Mouse (Mus musculus): Measurements from ENCODE around the gene Tulp1. TPM values are rescaled to one million over a fixed set of nuclear protein-coding genes. Genes with fewer than 3 reads are reported as not detected.

Tulp1 gene
- total and polyA plus RNA-seq, 2 experiments from 2014 or later: 2.0 TPM; not detected in 1

DNA sequence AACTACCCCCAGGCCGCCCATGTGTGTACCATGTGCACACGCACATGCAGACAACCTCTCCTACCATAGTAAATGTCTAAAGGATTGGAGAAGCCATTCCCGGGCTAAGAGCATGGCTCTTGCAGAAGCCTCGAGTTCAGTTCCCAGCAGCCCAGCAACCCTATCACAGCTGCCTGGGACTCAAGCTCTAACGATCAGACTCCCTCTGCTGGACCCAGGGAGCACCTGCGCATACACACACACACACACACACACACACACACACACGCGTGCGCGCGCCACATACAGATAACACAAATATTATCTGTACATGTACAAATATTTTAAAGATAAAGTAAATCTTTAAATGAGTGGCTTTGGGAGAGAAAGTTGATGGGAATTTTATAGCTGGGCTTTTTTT, 39.3 kb upstream of the Tulp1 start:
- no peaks in the 10 kb centered on the region for H3K27me3 ChIP-seq (ENCODE audit: insufficient read depth, low read length)
- peaks cover 7% of the 10 kb centered on the region; the same call in 1 of the 2 replicates for H3K36me3 ChIP-seq (ENCODE audit: insufficient read depth, low read length)
- no peak overlapping the region for H3K27ac ChIP-seq
- TF ChIP-seq CTCF (IDR thresholded peaks at IDR 0.05; ENCODE audit: low read depth): 0 out of 2 replicates have a peak, but pooled peaks have one; percentile 9
- WGBS: over 99% methylated on average over 11 of the region's 11 CpGs
- H3K4me2 ChIP-seq (ENCODE audit: low read depth, low read length): no peak overlapping the region
- H3K4me3 ChIP-seq (ENCODE audit: low read length): no peak overlapping the region
- ATAC-seq (no peak), DNase-seq (ENCODE audit: low spot score) (no peak)
- no peaks in the 10 kb centered on the region for H3K9me3 ChIP-seq (ENCODE audit: low read length)
- H3K9ac ChIP-seq (replicated peaks; ENCODE audit: low read length): no peak overlapping the region
- H3K4me1 ChIP-seq (ENCODE audit: insufficient read depth, low read length): no peaks in the 10 kb centered on the region

- ATAC-seq (no peak), DNase-seq (ENCODE audit: low spot score) (no peak)
- H3K27ac ChIP-seq: no peak overlapping the region
- 84% methylated on average over 7 of the region's 7 CpGs for WGBS
- H3K36me3 ChIP-seq (ENCODE audit: insufficient read depth, low read length): 0 out of 2 replicates have a peak, but pooled peaks cover 2% of the 10 kb centered on the region
- no peak overlapping the region for H3K4me3 ChIP-seq (ENCODE audit: low read length)
- no peaks in the 10 kb centered on the region for H3K4me1 ChIP-seq (ENCODE audit: insufficient read depth, low read length)
- no peaks in the 10 kb centered on the region for H3K27me3 ChIP-seq (ENCODE audit: insufficient read depth, low read length)
- H3K4me2 ChIP-seq (ENCODE audit: low read depth, low read length): no peak overlapping the region
- no peak overlapping the region for H3K9ac ChIP-seq (replicated peaks; ENCODE audit: low read length)
- H3K9me3 ChIP-seq (ENCODE audit: low read length): no peaks in the 10 kb centered on the region
- no peak for TF ChIP-seq CTCF (IDR thresholded peaks at IDR 0.05; ENCODE audit: low read depth)
These were observed 30.0 kb upstream of the Tulp1 start for GRCm38 (mm10) chr17:28394994-28395393.

DNA sequence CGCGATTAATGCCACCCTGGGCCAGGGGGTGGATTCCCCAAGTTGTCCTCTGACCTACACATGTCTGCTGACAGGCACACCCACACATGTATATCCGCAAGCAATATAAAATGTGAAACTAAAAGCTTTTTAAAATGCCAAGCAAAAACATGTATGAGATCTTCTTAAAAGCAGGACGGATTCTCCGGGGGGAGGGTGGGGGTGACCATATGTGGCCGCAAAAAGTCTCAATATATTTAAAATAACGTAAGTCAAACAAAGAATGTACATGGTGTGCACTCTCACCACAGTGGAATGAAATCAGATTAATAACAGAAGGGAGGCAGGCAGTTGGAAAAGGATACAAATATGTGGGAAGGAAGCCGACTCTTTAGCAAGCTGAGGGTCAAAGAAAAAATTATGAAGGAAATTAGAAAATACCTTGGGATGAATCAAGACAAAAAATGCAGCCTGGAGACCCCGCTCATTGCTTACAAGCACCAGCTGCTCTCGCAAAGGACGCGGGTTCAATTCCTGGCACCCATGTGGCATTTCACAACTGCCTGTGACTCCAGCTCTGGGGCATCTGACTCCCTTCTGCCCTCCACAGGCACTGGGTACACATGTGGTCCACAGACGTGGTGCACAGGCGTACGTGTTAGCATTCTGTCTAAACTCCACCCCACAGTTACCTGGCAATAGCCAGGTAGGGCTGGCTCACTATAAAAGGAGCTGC, 29.2 kb upstream of the Tulp1 start:
- no peaks in the 10 kb centered on the region for H3K36me3 ChIP-seq (ENCODE audit: insufficient read depth, low read length)
- ATAC-seq: no peak
- no peak overlapping the region for H3K27ac ChIP-seq
- no peaks in the 10 kb centered on the region for H3K27me3 ChIP-seq (ENCODE audit: insufficient read depth, low read length)
- no peak for TF ChIP-seq CTCF (IDR thresholded peaks at IDR 0.05; ENCODE audit: low read depth)
- H3K4me3 ChIP-seq (ENCODE audit: low read length): no peak overlapping the region
- no peak overlapping the region for H3K4me2 ChIP-seq (ENCODE audit: low read depth, low read length)
- H3K4me1 ChIP-seq (ENCODE audit: insufficient read depth, low read length): no peaks in the 10 kb centered on the region
- DNase-seq (ENCODE audit: low spot score): no peak
- H3K9ac ChIP-seq (replicated peaks; ENCODE audit: low read length): no peak overlapping the region
- WGBS: 83% methylated on average over 15 of the region's 15 CpGs
- no peaks in the 10 kb centered on the region for H3K9me3 ChIP-seq (ENCODE audit: low read length)

- no peaks in the 10 kb centered on the region for H3K36me3 ChIP-seq (ENCODE audit: insufficient read depth, low read length)
- H3K4me3 ChIP-seq (ENCODE audit: low read length): no peak overlapping the region
- H3K9me3 ChIP-seq (ENCODE audit: low read length): no peaks in the 10 kb centered on the region
- ATAC-seq (no peak), DNase-seq (ENCODE audit: low spot score) (no peak)
- no peak overlapping the region for H3K27ac ChIP-seq
- WGBS: 11% methylated on average over 21 of the region's 25 CpGs
- no peaks in the 10 kb centered on the region for H3K27me3 ChIP-seq (ENCODE audit: insufficient read depth, low read length)
- no peak overlapping the region for H3K4me2 ChIP-seq (ENCODE audit: low read depth, low read length)
- H3K4me1 ChIP-seq (ENCODE audit: insufficient read depth, low read length): no peaks in the 10 kb centered on the region
- no peak for TF ChIP-seq CTCF (IDR thresholded peaks at IDR 0.05; ENCODE audit: low read depth)
- no peak overlapping the region for H3K9ac ChIP-seq (replicated peaks; ENCODE audit: low read length)
These were observed 26.8 kb upstream of the Tulp1 start for GRCm38 (mm10) chr17:28391568-28392432.

GRCm38 (mm10) chr17:28388534-28388933, 23.5 kb upstream of the Tulp1 start:
- no peak for TF ChIP-seq CTCF (IDR thresholded peaks at IDR 0.05; ENCODE audit: low read depth)
- H3K4me2 ChIP-seq (ENCODE audit: low read depth, low read length): no peak overlapping the region
- no peak overlapping the region for H3K9ac ChIP-seq (replicated peaks; ENCODE audit: low read length)
- no peak overlapping the region for H3K27ac ChIP-seq
- ATAC-seq (no peak), DNase-seq (ENCODE audit: low spot score) (no peak)
- H3K27me3 ChIP-seq (ENCODE audit: insufficient read depth, low read length): no peaks in the 10 kb centered on the region
- no peaks in the 10 kb centered on the region for H3K36me3 ChIP-seq (ENCODE audit: insufficient read depth, low read length)
- H3K9me3 ChIP-seq (ENCODE audit: low read length): no peaks in the 10 kb centered on the region
- H3K4me1 ChIP-seq (ENCODE audit: insufficient read depth, low read length): peaks cover 4% of the 10 kb centered on the region; the same call in 1 of the 2 replicates
- no peak overlapping the region for H3K4me3 ChIP-seq (ENCODE audit: low read length)
- WGBS: 93% methylated on average over 3 of the region's 3 CpGs

DNA sequence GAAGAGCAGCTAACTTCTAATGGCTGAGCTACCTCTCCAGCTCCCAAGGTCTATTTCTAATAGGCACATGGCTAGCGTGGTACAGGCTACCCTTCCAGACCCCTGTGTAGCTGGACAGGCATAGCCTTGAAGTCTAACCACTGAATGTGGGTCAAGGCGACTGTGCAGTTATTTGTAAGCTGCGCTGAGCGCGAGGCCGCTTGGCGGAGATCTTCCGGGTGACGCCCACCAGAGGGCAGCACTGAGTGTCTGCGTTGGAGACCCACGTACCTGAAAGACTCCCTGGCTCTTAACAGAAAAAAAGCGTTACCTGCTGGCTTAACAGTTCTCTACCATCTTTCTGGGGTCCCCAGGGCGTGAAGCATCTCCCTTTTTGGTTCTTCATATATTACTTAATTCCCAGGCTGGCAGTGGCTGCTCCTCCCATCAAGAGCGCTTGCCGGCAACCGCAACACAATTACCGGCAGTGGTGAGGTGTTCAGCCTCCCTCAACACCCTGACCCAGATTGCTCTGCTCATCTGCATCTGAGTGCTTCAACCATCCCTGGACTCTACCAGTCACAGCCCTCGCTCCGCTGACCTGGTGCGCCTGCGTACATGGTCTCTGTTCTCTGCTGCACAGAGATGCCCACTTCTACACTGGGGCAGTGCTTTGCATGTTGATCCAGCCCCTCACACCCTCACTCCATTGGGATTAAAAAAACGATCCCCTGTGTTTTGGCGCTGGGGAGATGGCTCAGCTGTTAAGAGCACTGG, 21.3 kb upstream of the Tulp1 start:
- DNase-seq (ENCODE audit: low spot score) (peak; percentile 92), ATAC-seq (peak; percentile 80)
- peak; percentile 94 for TF ChIP-seq CTCF (IDR thresholded peaks at IDR 0.05; ENCODE audit: low read depth)
- peak overlapping the region; percentile 52 for H3K4me2 ChIP-seq (ENCODE audit: low read depth, low read length)
- H3K27me3 ChIP-seq (ENCODE audit: insufficient read depth, low read length): no peaks in the 10 kb centered on the region
- H3K27ac ChIP-seq: peak overlapping the region; percentile 48; the same call in 1 of the 2 replicates
- H3K4me1 ChIP-seq (ENCODE audit: insufficient read depth, low read length): peaks cover 4% of the 10 kb centered on the region; the same call in 1 of the 2 replicates
- H3K9ac ChIP-seq (replicated peaks; ENCODE audit: low read length): 0 out of 2 replicates have a peak overlapping the region, but pooled peaks have one; percentile 33
- H3K4me3 ChIP-seq (ENCODE audit: low read length): peak overlapping the region; percentile 22
- 5% methylated on average over 23 of the region's 23 CpGs for WGBS
- no peaks in the 10 kb centered on the region for H3K36me3 ChIP-seq (ENCODE audit: insufficient read depth, low read length)
- no peaks in the 10 kb centered on the region for H3K9me3 ChIP-seq (ENCODE audit: low read length)
